Mouse (Mus musculus) kidney, adult 2 months (tissue): ENCODE results near the gene Txnip.

Source experiments
- CTCF ChIP-seq: fragments of 200-500 bp; conservative IDR thresholded peaks from 2 replicates; pipeline ENCODE4 v1.5.1; 2011; ENCODE audit warnings: low read depth, mild to moderate bottlenecking, control low read depth, low read length, moderate library complexity, mixed read lengths; ENCODE audit not compliant: insufficient read depth, insufficient read length
- POLR2A ChIP-seq: fragments of 200-500 bp; IDR thresholded peaks from one replicate; pipeline ENCODE4 v1.6.1; 2011; ENCODE audit warnings: low read depth, low read length, control low read depth

DNA sequence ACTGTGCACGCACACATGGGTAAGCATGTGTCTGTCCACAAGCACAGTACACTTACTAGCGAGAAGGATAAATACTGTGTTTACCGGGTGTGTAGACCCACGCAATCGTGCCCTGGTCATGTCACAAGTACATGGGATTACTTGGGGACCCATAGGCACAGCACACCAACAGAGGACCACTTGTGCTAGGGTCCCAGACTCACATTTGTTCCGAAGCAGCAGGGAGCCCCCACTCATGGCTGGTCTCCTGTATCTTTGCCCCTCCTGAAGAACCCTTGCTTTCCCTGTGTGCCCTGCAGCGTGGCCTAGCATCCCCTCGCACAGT, 41.3 kb downstream of the Txnip start:
- TF ChIP-seq CTCF, result no peak
- no peak for TF ChIP-seq POLR2A
